In the genomic region with DNA sequence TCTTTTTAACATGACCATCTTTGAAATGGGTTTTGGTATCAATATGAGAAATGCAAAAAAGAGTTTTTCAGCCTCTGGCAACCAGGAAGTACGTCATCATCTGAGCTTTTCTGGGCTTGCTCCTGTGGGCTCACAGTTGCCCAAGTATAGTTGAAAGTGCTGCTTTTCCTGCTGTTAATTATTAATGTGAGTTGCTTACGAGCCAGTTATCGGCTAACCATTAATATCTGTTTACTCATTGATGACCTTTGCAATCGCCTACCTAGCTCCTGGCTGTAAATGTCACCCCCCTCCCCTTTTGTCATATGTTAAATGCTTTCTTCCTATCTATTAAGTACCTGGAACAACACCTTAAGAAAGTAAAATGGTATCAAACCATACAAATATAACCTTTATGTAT, we compare ENCODE assay signal across 30 mouse cellular contexts.
A peak's percentile ranks its signal among the peaks of the same experiment; 100 is the strongest.
DNase-seq lines count a peak whose midpoint lies in the region; ATAC-seq and TF ChIP-seq lines count a peak whose summit lies in the region.
"Had no signal": no experiment of that assay in that cellular context is flagged by ENCODE, and none has a peak within 500 bp of the region (broad histone marks: within the 10 kb centered on the region; RNA-seq: fewer than 3 reads in every experiment).

No protein-coding gene starts in this region.

- no peak for TF ChIP-seq POLR2A in kidney, adult 2 months (IDR thresholded peaks at IDR 0.05; ENCODE audit: low read depth, low read length)
- TF ChIP-seq POLR2A in liver, adult 2 months (IDR thresholded peaks at IDR 0.05; ENCODE audit: extremely low read depth, insufficient read depth, low read length): no peak

- no peaks in the 10 kb centered on the region for H3K9me3 ChIP-seq in intestine, postnatal 0 days (ENCODE audit: control insufficient read depth)
- no peaks in the 10 kb centered on the region for H3K9me3 ChIP-seq in stomach, postnatal 0 days (ENCODE audit: control insufficient read depth, low read length)
- H3K9me3 ChIP-seq: embryonic facial prominence, embryonic 10.5 days; embryonic facial prominence, embryonic 15.5 days; forebrain, embryonic 12.5 days; hindbrain, embryonic 12.5 days; limb, embryonic 10.5 days; limb, embryonic 15.5 days; neural tube, embryonic 15.5 days had no signal

- H3K27me3 ChIP-seq in kidney, adult 2 months (replicated peaks; ENCODE audit: control insufficient read depth, insufficient read depth, low read length): no peaks in the 10 kb centered on the region
- no peaks in the 10 kb centered on the region for H3K27me3 ChIP-seq in liver, adult 2 months (ENCODE audit: control insufficient read depth, insufficient read depth, low read length)
- H3K27me3 ChIP-seq in intestine, postnatal 0 days (replicated peaks; ENCODE audit: control insufficient read depth, insufficient read depth, low read length): no peaks in the 10 kb centered on the region
- no peaks in the 10 kb centered on the region for H3K27me3 ChIP-seq in stomach, postnatal 0 days (ENCODE audit: control insufficient read depth, insufficient read depth, low read length)
- H3K27me3 ChIP-seq: embryonic facial prominence, embryonic 15.5 days; forebrain, embryonic 12.5 days; hindbrain, embryonic 12.5 days; neural tube, embryonic 15.5 days had no signal

- H3K27ac ChIP-seq in kidney, adult 2 months (ENCODE audit: insufficient read depth, low read depth, low read length): no peak overlapping the region
- no peak overlapping the region for H3K27ac ChIP-seq in liver, adult 2 months (replicated peaks; ENCODE audit: insufficient read depth, low read depth, low read length)
- no peak overlapping the region for H3K27ac ChIP-seq in intestine, postnatal 0 days (ENCODE audit: low read depth, low read length)
- no peak overlapping the region for H3K27ac ChIP-seq in stomach, postnatal 0 days (replicated peaks)
- H3K27ac ChIP-seq: embryonic facial prominence, embryonic 10.5 days; embryonic facial prominence, embryonic 15.5 days; forebrain, embryonic 12.5 days; hindbrain, embryonic 12.5 days; hindbrain, postnatal 0 days; limb, embryonic 10.5 days; limb, embryonic 15.5 days; neural tube, embryonic 15.5 days had no signal

- DNase-seq in kidney, adult 2 months: peak; percentile 89
- no peak for DNase-seq in kidney, postnatal 4 days
- DNase-seq in liver, adult 2 months (ENCODE audit: extremely low read depth, low read depth, low spot score): peak; percentile 96
- no peak for DNase-seq in liver
- no peak for DNase-seq in stomach, postnatal 0 days (ENCODE audit: low spot score)
- no peak for DNase-seq in cerebellum, adult 11 months
- DNase-seq in adrenal gland, postnatal 14 days: no peak
- DNase-seq: adrenal gland, postnatal 25 days; cerebellum, adult 18-20 months; cerebellum, postnatal 25 days; forebrain, postnatal 0 days; gastrocnemius, postnatal 10 days; heart, postnatal 36 days; layer of hippocampus, postnatal 36 days; lung, embryonic 14.5 days; lung, postnatal 14 days; midbrain, embryonic 14.5 days; retina, postnatal 1 day; right cerebral cortex, postnatal 14 days; thymus, postnatal 14 days had no signal

- no peak overlapping the region for H3K4me3 ChIP-seq in kidney, adult 2 months (ENCODE audit: insufficient read depth, low read depth, low read length)
- H3K4me3 ChIP-seq in liver, adult 2 months (ENCODE audit: insufficient read depth, low read depth, low read length): no peak overlapping the region
- no peak overlapping the region for H3K4me3 ChIP-seq in intestine, postnatal 0 days (ENCODE audit: low read depth, low read length)
- H3K4me3 ChIP-seq in stomach, postnatal 0 days (ENCODE audit: low read depth, low read length): no peak overlapping the region
- H3K4me3 ChIP-seq: embryonic facial prominence, embryonic 10.5 days; embryonic facial prominence, embryonic 15.5 days; forebrain, embryonic 12.5 days; hindbrain, embryonic 12.5 days; limb, embryonic 10.5 days; limb, embryonic 15.5 days; neural tube, embryonic 15.5 days had no signal

- H3K4me2 ChIP-seq in intestine, postnatal 0 days (replicated peaks; ENCODE audit: low read depth): no peak overlapping the region
- no peak overlapping the region for H3K4me2 ChIP-seq in stomach, postnatal 0 days (replicated peaks; ENCODE audit: low read depth)
- H3K4me2 ChIP-seq: embryonic facial prominence, embryonic 15.5 days; forebrain, embryonic 12.5 days; heart, embryonic 11.5 days; hindbrain, embryonic 12.5 days; limb, embryonic 15.5 days; lung, embryonic 14.5 days; neural tube, embryonic 15.5 days had no signal

- TF ChIP-seq EP300 in stomach, postnatal 0 days (optimal IDR thresholded peaks at IDR 0.05): no peak

- WGBS in kidney, adult 2 months: 34% methylated on average over 4 of the region's 4 CpGs
- WGBS in liver, adult 2 months: 32% methylated on average over 4 of the region's 4 CpGs
- WGBS in intestine, postnatal 0 days: 36% methylated on average over 4 of the region's 4 CpGs
- 60% methylated on average over 4 of the region's 4 CpGs for WGBS in stomach, postnatal 0 days

- peaks cover 15% of the 10 kb centered on the region for H3K4me1 ChIP-seq in kidney, adult 2 months (ENCODE audit: control insufficient read depth, insufficient read depth, low read length)
- peaks cover 29% of the 10 kb centered on the region for H3K4me1 ChIP-seq in liver, adult 2 months (ENCODE audit: control insufficient read depth, insufficient read depth, low read length)
- H3K4me1 ChIP-seq in intestine, postnatal 0 days (replicated peaks; ENCODE audit: control insufficient read depth, insufficient read depth, low read length): 0 out of 2 replicates have a peak, but pooled peaks cover 7% of the 10 kb centered on the region
- H3K4me1 ChIP-seq in stomach, postnatal 0 days (replicated peaks; ENCODE audit: control insufficient read depth, insufficient read depth): no peaks in the 10 kb centered on the region
- H3K4me1 ChIP-seq: forebrain, embryonic 12.5 days had no signal

- no peak for TF ChIP-seq CTCF in kidney, adult 2 months (conservative IDR thresholded peaks at IDR 0.05; ENCODE audit: insufficient read depth, insufficient read length, low read depth, low read length)
- TF ChIP-seq CTCF in liver, adult 2 months (IDR thresholded peaks at IDR 0.05; ENCODE audit: low read depth, low read length): no peak
- TF ChIP-seq CTCF in intestine, postnatal 0 days (IDR thresholded peaks at IDR 0.05; ENCODE audit: low read depth): no peak
- no peak for TF ChIP-seq CTCF in stomach, postnatal 0 days (IDR thresholded peaks at IDR 0.05; ENCODE audit: low read depth)

- H3K9ac ChIP-seq in liver, adult 2 months (ENCODE audit: low read depth, low read length): no peak overlapping the region
- H3K9ac ChIP-seq in intestine, postnatal 0 days (ENCODE audit: low read depth, low read length): no peak overlapping the region
- no peak overlapping the region for H3K9ac ChIP-seq in stomach, postnatal 0 days (ENCODE audit: low read length)
- H3K9ac ChIP-seq: embryonic facial prominence, embryonic 15.5 days; forebrain, embryonic 12.5 days; forebrain, postnatal 0 days; hindbrain, embryonic 12.5 days; limb, embryonic 15.5 days; lung, embryonic 14.5 days; neural tube, embryonic 15.5 days had no signal

- H3K79me2 ChIP-seq in liver, adult 2 months (ENCODE audit: control insufficient read depth, insufficient read depth, low read length): no peaks in the 10 kb centered on the region

- no peaks in the 10 kb centered on the region for H3K36me3 ChIP-seq in kidney, adult 2 months (ENCODE audit: control insufficient read depth, insufficient read depth, low read length)
- H3K36me3 ChIP-seq in liver, adult 2 months (ENCODE audit: control insufficient read depth, insufficient read depth, low read length): no peaks in the 10 kb centered on the region
- no peaks in the 10 kb centered on the region for H3K36me3 ChIP-seq in intestine, postnatal 0 days (ENCODE audit: control insufficient read depth, insufficient read depth)
- no peaks in the 10 kb centered on the region for H3K36me3 ChIP-seq in stomach, postnatal 0 days (ENCODE audit: control insufficient read depth, insufficient read depth, low read length)
- H3K36me3 ChIP-seq: embryonic facial prominence, embryonic 10.5 days; embryonic facial prominence, embryonic 15.5 days; forebrain, embryonic 12.5 days; hindbrain, embryonic 12.5 days; limb, embryonic 10.5 days; limb, embryonic 15.5 days; neural tube, embryonic 15.5 days had no signal

- ATAC-seq in intestine, postnatal 0 days: peak; percentile 71
- peak; percentile 54 for ATAC-seq in stomach, postnatal 0 days (ENCODE audit: low FRiP score, low TSS enrichment)
- ATAC-seq: forebrain, postnatal 0 days; hindbrain, postnatal 0 days had no signal

Comparison
In these comparisons a context has a peak if more than half of its experiments do, and no peak if none do; other contexts are left out.
1. DNase-seq: peak in kidney, adult 2 months (single experiment) and liver, adult 2 months (single experiment); none in kidney, postnatal 4 days (0 of 2), liver (single experiment), stomach, postnatal 0 days (single experiment), cerebellum, adult 11 months (single experiment) and adrenal gland, postnatal 14 days (single experiment).